Comparison of ENCODE assay signal across 21 mouse cellular contexts in genomic region chr4:101308166-101308565, GRCm38 (mm10). TPM values are rescaled to one million over a fixed set of nuclear protein-coding genes. Genes with fewer than 3 reads are reported as not detected.
DNase-seq lines count a peak whose midpoint lies in the region; ATAC-seq and TF ChIP-seq lines count a peak whose summit lies in the region.
"Had no signal": no experiment of that assay in that cellular context is flagged by ENCODE, and none has a peak within 500 bp of the region (broad histone marks: within the 10 kb centered on the region; RNA-seq: fewer than 3 reads in every experiment).

No protein-coding gene starts in this region.

- H3K79me2 ChIP-seq in liver, adult 2 months (ENCODE audit: control insufficient read depth, insufficient read depth, low read length) = no peaks in the 10 kb centered on the region

- no peak overlapping the region for H3K4me2 ChIP-seq in liver, embryonic 12.5 days
- H3K4me2 ChIP-seq in midbrain, embryonic 11.5 days = no peak overlapping the region
- H3K4me2 ChIP-seq in midbrain, embryonic 14.5 days (ENCODE audit: low read length) = no peak overlapping the region

- intact Hi-C loops in heart, postnatal 25 days (cut with DNase I) = no loop called here

- ATAC-seq in liver, embryonic 12.5 days = no peak
- no peak for ATAC-seq in midbrain, embryonic 11.5 days (ENCODE audit: low FRiP score)
- no peak for ATAC-seq in midbrain, embryonic 14.5 days (ENCODE audit: low FRiP score, low TSS enrichment)
- ATAC-seq: activated CD4-positive, CD25-positive, alpha-beta regulatory T cell, adult 4 months; CD4-positive, CD25-positive, alpha-beta regulatory T cell, adult 4 months; Patski had no signal

- no peaks in the 10 kb centered on the region for H3K36me3 ChIP-seq in liver, adult 2 months (ENCODE audit: control insufficient read depth, insufficient read depth, low read length)
- H3K36me3 ChIP-seq in liver, embryonic 12.5 days = no peaks in the 10 kb centered on the region
- no peaks in the 10 kb centered on the region for H3K36me3 ChIP-seq in midbrain, embryonic 11.5 days (ENCODE audit: control insufficient read depth, insufficient read depth, low read length)
- H3K36me3 ChIP-seq in midbrain, embryonic 14.5 days (ENCODE audit: control insufficient read depth, insufficient read depth, low read length) = no peaks in the 10 kb centered on the region
- H3K36me3 ChIP-seq: G1E had no signal

- no peak overlapping the region for H3K4me3 ChIP-seq in liver, adult 2 months (ENCODE audit: insufficient read depth, low read depth, low read length)
- no peak overlapping the region for H3K4me3 ChIP-seq in liver, embryonic 12.5 days
- H3K4me3 ChIP-seq in midbrain, embryonic 11.5 days (ENCODE audit: low read depth, low read length) = no peak overlapping the region
- H3K4me3 ChIP-seq in midbrain, embryonic 14.5 days (replicated peaks; ENCODE audit: low read depth, low read length) = no peak overlapping the region

- no peak for TF ChIP-seq CTCF in liver, adult 2 months (IDR thresholded peaks at IDR 0.05; ENCODE audit: low read depth, low read length)

- no peak for TF ChIP-seq POLR2A in liver, adult 2 months (IDR thresholded peaks at IDR 0.05; ENCODE audit: extremely low read depth, insufficient read depth, low read length)

- H3K9ac ChIP-seq in liver, adult 2 months (ENCODE audit: low read depth, low read length) = no peak overlapping the region
- no peak overlapping the region for H3K9ac ChIP-seq in liver, embryonic 12.5 days
- H3K9ac ChIP-seq in midbrain, embryonic 11.5 days (ENCODE audit: low read length) = no peak overlapping the region
- H3K9ac ChIP-seq in midbrain, embryonic 14.5 days (replicated peaks; ENCODE audit: low read length) = no peak overlapping the region

- DNase-seq in liver, adult 2 months (ENCODE audit: extremely low read depth, low read depth, low spot score) = peak; percentile 78
- DNase-seq in midbrain, embryonic 11.5 days (ENCODE audit: low spot score, missing footprints) = peak; percentile 39
- no peak for DNase-seq in midbrain, embryonic 14.5 days
- DNase-seq in fat pad, adult 2 months (ENCODE audit: extremely low read depth, low read depth, low spot score) = peak; percentile 56
- peak; percentile 50 for DNase-seq in gonadal fat pad, adult 2 months (ENCODE audit: low read depth)
- no peak for DNase-seq in right cerebral cortex, postnatal 4 days
- DNase-seq in heart, postnatal 25 days (ENCODE audit: low spot score) = no peak
- DNase-seq: adrenal gland, adult 2 months; adrenal gland, adult 8-10 months; adrenal gland, postnatal 10 days; adrenal gland, postnatal 14 days; adrenal gland, postnatal 25 days; adrenal gland, postnatal 36 days; B cell, adult 2 months; cerebellum, adult 11 months; cerebellum, adult 11-12 months had no signal

- no peaks in the 10 kb centered on the region for H3K27me3 ChIP-seq in liver, adult 2 months (ENCODE audit: control insufficient read depth, insufficient read depth, low read length)
- peaks cover 17% of the 10 kb centered on the region for H3K27me3 ChIP-seq in liver, embryonic 12.5 days (replicated peaks)
- H3K27me3 ChIP-seq in midbrain, embryonic 11.5 days (ENCODE audit: control insufficient read depth, insufficient read depth, low read length) = no peaks in the 10 kb centered on the region
- H3K27me3 ChIP-seq in midbrain, embryonic 14.5 days (ENCODE audit: control insufficient read depth, insufficient read depth, low read length) = no peaks in the 10 kb centered on the region
- H3K27me3 ChIP-seq: Patski had no signal

- 60% methylated on average over 4 of the region's 4 CpGs for WGBS in liver, adult 2 months
- WGBS in liver, embryonic 12.5 days (ENCODE audit: insufficient replicate concordance) = 70% methylated on average over 4 of the region's 4 CpGs
- 90% methylated on average over 4 of the region's 4 CpGs for WGBS in midbrain, embryonic 11.5 days
- 84% methylated on average over 4 of the region's 4 CpGs for WGBS in midbrain, embryonic 14.5 days

- peaks cover 14% of the 10 kb centered on the region for H3K4me1 ChIP-seq in liver, adult 2 months (ENCODE audit: control insufficient read depth, insufficient read depth, low read length)
- H3K4me1 ChIP-seq in liver, embryonic 12.5 days = peaks cover 7% of the 10 kb centered on the region; the same call in 1 of the 2 replicates
- H3K4me1 ChIP-seq in midbrain, embryonic 11.5 days (ENCODE audit: control insufficient read depth, insufficient read depth, low read length) = no peaks in the 10 kb centered on the region
- H3K4me1 ChIP-seq in midbrain, embryonic 14.5 days (ENCODE audit: control insufficient read depth, insufficient read depth, low read length) = no peaks in the 10 kb centered on the region

- no peaks in the 10 kb centered on the region for H3K9me3 ChIP-seq in liver, embryonic 12.5 days (replicated peaks)
- no peaks in the 10 kb centered on the region for H3K9me3 ChIP-seq in midbrain, embryonic 11.5 days (ENCODE audit: control insufficient read depth, low read length)
- no peaks in the 10 kb centered on the region for H3K9me3 ChIP-seq in midbrain, embryonic 14.5 days (ENCODE audit: control insufficient read depth, low read length)

- no peak overlapping the region for H3K27ac ChIP-seq in liver, adult 2 months (replicated peaks; ENCODE audit: insufficient read depth, low read depth, low read length)
- H3K27ac ChIP-seq in liver, embryonic 12.5 days = no peak overlapping the region
- H3K27ac ChIP-seq in midbrain, embryonic 11.5 days (ENCODE audit: low read depth, low read length) = no peak overlapping the region
- H3K27ac ChIP-seq in midbrain, embryonic 14.5 days (replicated peaks; ENCODE audit: low read depth, low read length) = no peak overlapping the region

RNA-seq across cellular contexts. Expression of gene Jak1, which starts 43.1 kb away (rescaled TPM):
- total RNA-seq in liver, adult 2 months (2014; rRNA removed) = 67.0 and 67.1 TPM in 2 replicates
- polyA plus RNA-seq in liver, adult 2 months (2012; rRNA removed) = 19.2 and 21.7 TPM in 2 replicates
- 59.7 and 61.2 TPM in 2 replicates for polyA plus RNA-seq in liver, embryonic 12.5 days (2016; fragmentation: Nextera tagmentation; extraction: Ambion mirVana)
- 52.2 and 58.2 TPM in 2 replicates for polyA plus RNA-seq in midbrain, embryonic 11.5 days (2014; fragmentation: Nextera tagmentation; extraction: Ambion mirVana)
- polyA plus RNA-seq in midbrain, embryonic 14.5 days (2014; fragmentation: Nextera tagmentation; extraction: Ambion mirVana) = 64.1 and 77.0 TPM in 2 replicates
- polyA plus RNA-seq in gonadal fat pad, adult 2 months (2012; rRNA removed) = 45.6 and 49.4 TPM in 2 replicates
- 10 to 100 TPM; 82.4 to 86.7 TPM for total RNA-seq in heart, postnatal 25 days (2021)

Comparison
In these comparisons a context has a peak if more than half of its experiments do, and no peak if none do; other contexts are left out.
1. DNase-seq: peak in liver, adult 2 months (single experiment), midbrain, embryonic 11.5 days (single experiment), fat pad, adult 2 months (single experiment) and gonadal fat pad, adult 2 months (single experiment); none in midbrain, embryonic 14.5 days (single experiment), right cerebral cortex, postnatal 4 days (single experiment) and heart, postnatal 25 days (single experiment).